Mouse (Mus musculus): ENCODE measurements around the gene Acin1. TPM values are rescaled to one million over a fixed set of nuclear protein-coding genes. Genes with fewer than 3 reads are reported as not detected.
A peak's percentile ranks its signal among the peaks of the same experiment; 100 is the strongest.

Gene Acin1
- total and polyA plus RNA-seq, 3 experiments: 74.0 to 324 (median 118) TPM

GRCm38 (mm10) chr14:54728823-54729653 lies 42.3 kb upstream of the Acin1 start:
- H3K9me3 ChIP-seq (replicated peaks; ENCODE audit: low read length): no peaks in the 10 kb centered on the region
- H3K4me2 ChIP-seq (ENCODE audit: insufficient read depth, low read depth, poor library complexity, severe bottlenecking): no peak overlapping the region
- H3K79me2 ChIP-seq (replicated peaks; ENCODE audit: control insufficient read depth, extremely low read depth, insufficient read depth, poor library complexity, severe bottlenecking): no peaks in the 10 kb centered on the region
- no peak for TF ChIP-seq ZC3H11A (IDR thresholded peaks at IDR 0.05; ENCODE audit: low read depth, low read length)
- no peak for TF ChIP-seq ETS1 (conservative IDR thresholded peaks at IDR 0.05; ENCODE audit: low read depth, low read length)
- no peak for TF ChIP-seq UBTF (IDR thresholded peaks at IDR 0.05; ENCODE audit: low read depth, low read length)
- TF ChIP-seq NELFE (IDR thresholded peaks at IDR 0.05; ENCODE audit: low read depth, low read length): no peak
- no peak for TF ChIP-seq USF2 (conservative IDR thresholded peaks at IDR 0.05; ENCODE audit: low read depth, low read length)
- no peak for TF ChIP-seq IRF4 (IDR thresholded peaks at IDR 0.05; ENCODE audit: low read depth, low read length)
- TF ChIP-seq SMC3 (IDR thresholded peaks at IDR 0.05; ENCODE audit: low read depth, low read length): no peak
- no peak for TF ChIP-seq KAT2A (IDR thresholded peaks at IDR 0.05; ENCODE audit: insufficient replicate concordance, low read length)
- no peak for TF ChIP-seq MAFK (IDR thresholded peaks at IDR 0.05; ENCODE audit: insufficient replicate concordance, low read length)
- in situ Hi-C loops (cut with MboI; ENCODE audit: low pct_ligation_motif_present, low pct_unique_long_range_greater_than_20kb, low sequenced_read_pairs): no loop called here
- H3K4me1 ChIP-seq (ENCODE audit: control insufficient read depth in 1 of 2, insufficient read depth in 2 of 2): peaks cover 5 to 21% of the 10 kb centered on the region in 2 experiments; a peak in 3 of 4 replicates
- DNase-seq (ENCODE audit: extremely low read depth): no peak
- H3K4me3 ChIP-seq (replicated peaks in 1 of 3; ENCODE audit: low read depth in 2 of 3, low read length in 2 of 3, poor library complexity in 1 of 3): no peak overlapping the region
- H3K27ac ChIP-seq (ENCODE audit: insufficient read depth, low read depth): no peak overlapping the region
- H3K9ac ChIP-seq (ENCODE audit: insufficient read depth, low read depth): no peak overlapping the region
- peaks cover 1% of the 10 kb centered on the region for H3K27me3 ChIP-seq (replicated peaks)
- no peaks in the 10 kb centered on the region for H3K36me3 ChIP-seq (replicated peaks in 1 of 2; ENCODE audit: control insufficient read depth in 1 of 2, insufficient read depth in 1 of 2, low read length in 1 of 2)
- dilution Hi-C loops (cut with MboI; ENCODE audit: extremely low pct_ligation_motif_present, extremely low pct_unique_long_range_greater_than_20kb, low sequenced_read_pairs): no loop called here

- no peaks in the 10 kb centered on the region for H3K9me3 ChIP-seq (replicated peaks; ENCODE audit: low read length)
- peak; percentile 85 for DNase-seq (ENCODE audit: extremely low read depth)
- no peak overlapping the region for H3K9ac ChIP-seq (ENCODE audit: insufficient read depth, low read depth)
- H3K27ac ChIP-seq (ENCODE audit: insufficient read depth, low read depth): no peak overlapping the region
- H3K4me1 ChIP-seq (ENCODE audit: control insufficient read depth in 1 of 2, insufficient read depth in 2 of 2): peaks cover 5 to 23% of the 10 kb centered on the region in 2 experiments; a peak in 3 of 4 replicates
- H3K36me3 ChIP-seq (replicated peaks in 1 of 2; ENCODE audit: control insufficient read depth in 1 of 2, insufficient read depth in 1 of 2, low read length in 1 of 2): no peaks in the 10 kb centered on the region
- dilution Hi-C loops (cut with MboI; ENCODE audit: extremely low pct_ligation_motif_present, extremely low pct_unique_long_range_greater_than_20kb, low sequenced_read_pairs) (no loop called here), in situ Hi-C loops (cut with MboI; ENCODE audit: low pct_ligation_motif_present, low pct_unique_long_range_greater_than_20kb, low sequenced_read_pairs) (no loop called here)
- peak overlapping the region; percentile 11; the same call in 1 of the 2 replicates for H3K4me2 ChIP-seq (ENCODE audit: insufficient read depth, low read depth, poor library complexity, severe bottlenecking)
- H3K79me2 ChIP-seq (replicated peaks; ENCODE audit: control insufficient read depth, extremely low read depth, insufficient read depth, poor library complexity, severe bottlenecking): no peaks in the 10 kb centered on the region
- H3K27me3 ChIP-seq (replicated peaks): peaks cover 1% of the 10 kb centered on the region
- no peak overlapping the region for H3K4me3 ChIP-seq (replicated peaks in 1 of 3; ENCODE audit: low read depth in 2 of 3, low read length in 2 of 3, poor library complexity in 1 of 3)
- TF ChIP-seq ZMIZ1 (IDR thresholded peaks at IDR 0.05; ENCODE audit: low read depth, low read length) (no peak), MAZ (IDR thresholded peaks at IDR 0.05; ENCODE audit: low read depth, low read length) (no peak), ZC3H11A (IDR thresholded peaks at IDR 0.05; ENCODE audit: low read depth, low read length) (no peak), CHD1 (IDR thresholded peaks at IDR 0.05; ENCODE audit: low read depth, low read length) (no peak), POLR2A (IDR thresholded peaks at IDR 0.05; ENCODE audit: low read depth, low read length) (no peak), SIN3A (IDR thresholded peaks at IDR 0.05; ENCODE audit: low read length) (no peak), UBTF (IDR thresholded peaks at IDR 0.05; ENCODE audit: low read depth, low read length) (no peak), USF2 (conservative IDR thresholded peaks at IDR 0.05; ENCODE audit: low read depth, low read length) (no peak), NRF1 (IDR thresholded peaks at IDR 0.05; ENCODE audit: low read depth, low read length) (no peak), HCFC1 (IDR thresholded peaks at IDR 0.05; ENCODE audit: low read depth, low read length) (no peak), MEF2A (IDR thresholded peaks at IDR 0.05; ENCODE audit: borderline replicate concordance, low read depth, low read length) (peak; percentile 83), MAX (IDR thresholded peaks at IDR 0.05; ENCODE audit: low read length) (no peak), MXI1 (IDR thresholded peaks at IDR 0.05; ENCODE audit: low read depth, low read length) (no peak), IRF4 (IDR thresholded peaks at IDR 0.05; ENCODE audit: low read depth, low read length) (peak; percentile 98), POLR2AphosphoS2 (IDR thresholded peaks at IDR 0.05; ENCODE audit: low read depth, low read length) (no peak), MYC (IDR thresholded peaks at IDR 0.05; ENCODE audit: low read depth, low read length) (no peak), TCF12 (IDR thresholded peaks at IDR 0.05; ENCODE audit: low read depth, low read length) (peak; percentile 80), EP300 (IDR thresholded peaks at IDR 0.05; ENCODE audit: low read length) (peak; percentile 99), JUND (conservative IDR thresholded peaks at IDR 0.05; ENCODE audit: low read depth, low read length) (peak; percentile 96), ZKSCAN1 (IDR thresholded peaks at IDR 0.05; ENCODE audit: borderline replicate concordance, low read depth, low read length) (no peak), RCOR1 (conservative IDR thresholded peaks at IDR 0.05; ENCODE audit: low read depth, low read length) (peak; percentile 96), ELF1 (IDR thresholded peaks at IDR 0.05; ENCODE audit: low read depth, low read length) (no peak), E2F4 (IDR thresholded peaks at IDR 0.05; ENCODE audit: insufficient replicate concordance, low read depth, low read length) (no peak), SMC3 (IDR thresholded peaks at IDR 0.05; ENCODE audit: low read depth, low read length) (no peak), ZNF384 (IDR thresholded peaks at IDR 0.05; ENCODE audit: low read depth, low read length) (no peak), MAFK (IDR thresholded peaks at IDR 0.05; ENCODE audit: insufficient replicate concordance, low read length) (peak; percentile 60; the same call in 1 of the 2 replicates), GABPA (IDR thresholded peaks at IDR 0.05; ENCODE audit: insufficient replicate concordance, low read depth, low read length) (no peak), ETS1 (conservative IDR thresholded peaks at IDR 0.05; ENCODE audit: low read depth, low read length) (peak; percentile 82)
Observed at GRCm38 (mm10) chr14:54727565-54727964, 40.8 kb upstream of the Acin1 start.

Measured in CH12.LX (cell line).